Mouse (Mus musculus): ENCODE results near the gene Gtdc1.

The Gtdc1 gene

DNA sequence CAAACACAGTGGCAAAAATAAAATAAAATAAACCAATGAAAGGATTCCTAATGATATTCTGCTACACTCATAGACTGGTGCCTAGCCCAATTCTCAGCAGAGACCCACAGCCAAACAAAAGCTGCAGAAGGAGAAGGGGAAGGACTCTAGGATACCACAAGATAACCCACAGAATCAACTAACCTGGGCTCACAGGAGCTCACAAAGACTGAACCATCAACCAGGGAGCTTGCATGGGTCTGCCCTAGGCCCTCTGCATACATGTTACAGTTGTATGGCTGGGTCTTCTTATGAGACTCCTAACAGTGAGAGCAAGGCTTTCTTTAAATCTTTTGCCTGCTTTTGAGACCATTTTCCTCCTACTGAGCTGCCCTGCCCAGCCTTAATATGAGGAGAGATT is 2.8 kb downstream of the Gtdc1 start:
- no peak for DNase-seq (ENCODE audit: inconsistent ontology term)

DNA sequence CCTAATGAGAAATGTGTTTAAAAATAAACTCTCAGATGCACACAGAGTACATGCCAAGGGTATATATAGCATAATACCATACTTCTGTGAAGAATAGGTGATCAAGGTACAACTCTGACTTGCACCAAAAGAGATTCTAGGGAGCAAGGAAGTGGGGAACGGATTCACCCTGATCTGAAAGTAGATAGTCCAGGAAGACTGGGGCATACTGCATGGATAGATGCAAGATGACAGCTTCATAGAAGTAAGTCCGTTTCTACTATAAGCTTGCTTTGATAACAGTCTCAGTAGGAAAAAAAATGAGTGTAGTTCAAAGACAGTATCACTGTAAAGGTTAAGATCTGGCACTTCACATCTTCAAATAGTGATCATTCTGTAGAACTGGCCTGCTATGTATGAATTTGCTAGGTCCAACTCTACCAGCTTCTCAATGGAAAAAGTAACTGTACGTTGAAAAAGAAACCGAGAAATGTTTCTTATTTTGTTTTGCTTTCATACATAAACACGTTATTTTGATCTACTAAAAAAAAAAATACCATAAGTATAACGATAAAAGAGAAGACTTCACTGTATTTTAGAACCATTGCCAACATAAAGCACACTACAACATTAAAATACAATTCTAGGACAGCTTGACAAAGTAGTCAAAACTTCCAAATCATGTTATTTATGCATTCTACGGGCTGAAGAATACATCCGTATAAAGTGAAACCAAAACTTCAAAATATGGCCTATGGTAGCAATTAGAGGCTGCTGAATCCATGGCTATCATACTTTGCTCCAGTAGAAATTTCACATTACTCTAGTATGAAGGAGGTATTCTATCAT is 4.2 kb downstream of the Gtdc1 start:
- DNase-seq (ENCODE audit: inconsistent ontology term): no peak

DNA sequence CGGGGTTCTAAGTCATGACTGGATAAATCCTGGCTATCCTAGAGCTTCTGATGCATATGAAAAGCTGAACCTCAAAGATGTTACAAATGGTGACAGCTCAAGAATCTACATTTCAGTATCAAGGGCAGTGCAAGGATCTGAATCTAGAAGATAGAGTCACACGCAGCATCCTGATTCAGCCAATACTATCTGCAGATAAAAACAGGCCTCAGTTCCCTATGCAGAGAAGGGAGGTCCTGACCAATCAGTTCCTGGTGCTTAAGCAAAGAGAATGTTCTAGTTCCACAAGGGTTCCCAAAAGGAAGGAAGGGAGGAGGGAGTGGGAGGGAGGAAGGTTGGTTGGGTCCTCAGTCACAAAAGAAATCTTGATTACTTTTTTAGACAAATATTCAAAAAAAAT is 5.0 kb downstream of the Gtdc1 start:
- DNase-seq (ENCODE audit: inconsistent ontology term): no peak

DNA sequence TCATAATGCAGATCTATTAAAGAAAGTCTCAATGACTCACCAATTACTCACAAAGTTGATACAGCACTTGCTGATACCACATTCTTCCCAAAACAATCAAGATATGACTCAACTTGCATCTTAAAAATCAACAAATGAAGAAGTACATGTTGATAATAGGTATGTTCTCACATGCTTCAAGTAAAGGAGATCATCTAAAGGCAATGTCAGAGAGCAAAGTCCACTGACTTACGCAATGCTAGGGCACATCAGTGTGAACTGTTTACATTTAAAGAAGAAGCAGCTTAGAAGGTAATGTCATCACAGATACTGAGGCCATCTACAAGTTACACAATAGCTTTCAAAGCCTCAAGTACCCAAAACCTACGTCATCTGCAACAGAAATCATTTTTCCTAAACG is 7.0 kb downstream of the Gtdc1 start:
- peak; percentile 30 for DNase-seq (ENCODE audit: inconsistent ontology term)

DNA sequence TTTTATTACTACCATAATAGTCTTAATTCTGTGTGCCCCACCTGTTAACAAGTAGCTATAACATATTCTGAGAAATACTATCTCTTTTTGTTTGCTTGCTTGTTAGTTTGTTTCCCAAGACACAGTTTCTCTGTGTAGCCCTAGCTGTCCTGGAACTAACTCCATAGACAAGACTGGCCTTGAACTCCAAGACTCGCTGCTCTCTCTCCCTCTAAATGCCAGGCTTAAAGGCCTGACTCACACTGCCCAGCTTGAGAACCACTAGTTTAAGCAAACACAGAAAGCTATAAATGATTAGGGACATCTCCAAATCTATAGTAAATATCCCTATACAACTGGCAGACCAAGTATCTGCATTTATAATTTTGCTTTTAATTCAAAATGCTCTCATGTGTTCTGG is 8.1 kb downstream of the Gtdc1 start:
- DNase-seq (ENCODE audit: inconsistent ontology term): no peak

DNA sequence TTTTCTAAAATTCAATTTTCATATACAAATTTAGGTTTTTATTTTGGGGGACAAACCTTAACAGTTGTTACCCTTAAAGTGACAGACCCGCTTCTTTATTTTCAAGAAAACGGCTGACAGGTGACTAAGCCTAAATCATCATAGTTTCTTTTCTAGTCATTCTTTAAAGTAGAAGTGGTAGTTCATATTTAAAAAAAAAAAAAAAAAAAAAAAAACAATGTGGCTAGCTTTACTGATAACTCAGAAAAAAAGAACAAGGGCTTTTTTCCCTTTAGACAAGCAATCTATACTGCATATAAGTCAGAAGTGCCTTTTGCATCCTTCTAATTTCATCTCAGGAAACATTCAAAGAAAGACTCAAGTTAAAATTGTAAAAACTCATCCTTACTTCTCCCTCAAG is 8.7 kb downstream of the Gtdc1 start:
- no peak for DNase-seq (ENCODE audit: inconsistent ontology term)

DNA sequence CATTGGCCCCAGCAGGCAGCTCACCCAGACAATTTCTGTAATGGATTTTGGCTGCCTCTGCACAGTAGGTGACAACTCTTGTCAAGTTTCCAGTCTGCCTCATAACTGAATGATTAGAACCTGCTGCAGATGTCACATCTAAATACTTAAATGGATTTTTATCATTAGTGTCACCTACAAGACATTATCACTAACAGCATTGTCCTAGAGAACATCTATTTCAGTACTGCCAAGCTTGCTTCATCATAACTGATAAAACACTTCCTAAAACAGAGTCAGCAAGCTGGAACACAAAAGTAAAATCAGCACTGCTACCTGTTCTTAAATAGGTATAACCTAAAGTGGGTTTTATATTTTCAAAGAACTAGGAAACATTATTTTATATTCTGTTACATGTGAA is 11.2 kb downstream of the Gtdc1 start:
- DNase-seq (ENCODE audit: inconsistent ontology term): peak; percentile 30

DNA sequence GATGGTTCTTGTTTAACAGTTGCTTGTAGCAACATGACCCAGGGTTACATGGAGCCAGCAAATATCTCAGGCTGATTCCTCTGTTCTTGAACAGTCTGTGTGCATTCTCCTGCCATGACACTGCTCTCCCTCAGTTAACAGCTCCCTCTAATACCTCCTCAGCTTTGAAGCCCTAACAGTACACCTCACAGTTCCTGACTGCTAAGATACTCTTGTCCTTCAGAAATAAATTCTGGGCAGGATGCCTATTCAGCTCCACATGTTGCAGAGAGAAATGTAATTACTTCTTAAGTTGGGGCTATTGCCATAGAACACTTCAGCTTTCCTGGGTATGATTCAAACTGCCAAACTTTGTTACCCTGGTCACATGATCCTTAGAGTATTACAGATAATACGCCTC is 29.7 kb downstream of the Gtdc1 start:
- DNase-seq (ENCODE audit: inconsistent ontology term): no peak

DNA sequence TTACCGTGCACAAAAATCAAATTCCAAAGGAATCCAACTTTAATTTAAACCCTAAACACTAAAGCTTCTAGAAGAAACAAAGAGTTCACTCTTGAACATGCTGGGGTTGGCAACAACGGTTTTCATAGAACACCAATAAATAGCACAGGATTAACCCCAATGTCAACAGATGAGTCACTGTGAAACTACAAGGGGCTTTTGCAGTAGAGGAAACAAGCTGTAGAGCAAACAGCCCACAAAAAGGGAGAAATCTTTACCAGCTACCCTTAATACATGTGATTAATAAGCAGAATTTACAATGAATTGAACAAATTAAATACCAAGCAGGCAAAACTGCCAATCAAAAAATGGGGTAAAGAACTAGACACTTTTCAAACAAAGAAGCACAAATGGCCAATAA is 53.7 kb downstream of the Gtdc1 start:
- DNase-seq (ENCODE audit: inconsistent ontology term): peak; percentile 5

DNA sequence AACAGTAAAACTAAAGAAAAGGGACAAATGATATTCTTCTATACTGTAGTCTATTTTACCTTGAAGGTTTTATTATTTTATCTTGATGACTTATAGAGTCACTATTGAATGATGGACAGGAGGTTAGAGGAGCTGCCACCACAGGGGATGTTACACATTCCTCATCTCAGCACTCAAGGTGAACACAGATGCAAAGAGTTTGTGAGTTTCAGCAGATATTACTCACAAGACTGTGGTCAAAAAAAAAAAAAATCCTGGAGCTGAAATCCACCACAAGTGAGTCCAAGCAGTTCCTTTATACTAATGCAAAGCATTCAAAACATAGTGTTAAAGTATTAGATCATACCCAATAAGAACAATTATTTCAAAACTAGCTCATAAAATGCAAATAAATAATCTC is 62.7 kb downstream of the Gtdc1 start:
- no peak for DNase-seq (ENCODE audit: inconsistent ontology term)

DNA sequence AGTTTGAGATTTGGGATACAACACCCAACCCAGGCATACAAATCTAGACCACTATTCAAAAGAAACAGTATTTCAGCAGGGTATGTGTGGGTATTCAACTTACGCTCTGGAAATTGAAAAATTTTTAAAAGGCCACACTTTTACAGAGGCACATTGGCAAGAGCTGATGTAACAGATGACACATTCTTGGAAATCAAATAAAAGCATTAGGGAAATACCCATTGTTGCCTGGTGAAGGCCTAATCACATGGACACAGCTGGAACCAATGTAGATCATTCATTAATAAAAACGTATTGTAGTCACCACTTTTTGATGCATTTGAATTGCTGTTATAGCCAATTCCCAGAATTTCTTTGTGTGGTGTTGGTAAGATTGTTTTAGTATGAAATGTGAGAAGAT is 73.0 kb downstream of the Gtdc1 start:
- peak; percentile 8 for DNase-seq (ENCODE audit: inconsistent ontology term)

DNA sequence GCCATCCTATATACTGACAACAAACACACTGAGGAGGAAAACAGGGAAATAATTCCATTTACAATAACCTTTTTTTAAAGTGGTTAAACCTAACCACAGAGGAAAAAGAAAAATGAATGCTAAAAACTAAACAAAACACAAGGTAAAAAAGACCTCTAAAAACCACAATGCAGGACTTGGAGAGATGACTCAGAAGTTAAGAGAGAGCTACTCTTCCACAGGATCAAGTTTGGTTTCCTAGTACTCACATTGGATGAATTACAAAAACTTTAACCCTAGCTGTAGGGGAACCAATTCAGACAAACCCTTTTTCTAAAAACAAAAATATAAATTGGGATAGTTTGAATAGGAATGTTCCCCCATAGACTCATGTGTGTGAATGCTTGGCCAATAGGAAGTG is 77.8 kb downstream of the Gtdc1 start:
- DNase-seq (ENCODE audit: inconsistent ontology term): no peak

DNA sequence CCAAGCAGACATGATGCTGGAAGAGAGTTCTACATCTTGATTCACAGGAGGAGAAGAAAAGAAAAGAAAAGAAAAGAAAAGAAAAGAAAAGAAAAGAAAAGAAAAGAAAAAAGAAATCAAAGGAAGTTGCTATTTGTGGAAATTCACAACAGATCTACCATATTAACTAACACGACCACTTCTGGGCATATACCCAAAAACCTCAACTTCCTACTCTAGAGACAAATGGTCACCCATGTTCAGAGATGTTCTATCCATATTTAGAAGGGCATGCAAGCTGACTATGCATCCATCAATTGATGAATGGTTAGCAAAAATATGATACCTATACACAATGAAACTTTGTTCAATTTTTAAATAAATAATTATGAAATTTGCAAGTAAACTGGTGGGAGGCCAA is 79.3 kb downstream of the Gtdc1 start:
- DNase-seq (ENCODE audit: inconsistent ontology term): no peak

DNA sequence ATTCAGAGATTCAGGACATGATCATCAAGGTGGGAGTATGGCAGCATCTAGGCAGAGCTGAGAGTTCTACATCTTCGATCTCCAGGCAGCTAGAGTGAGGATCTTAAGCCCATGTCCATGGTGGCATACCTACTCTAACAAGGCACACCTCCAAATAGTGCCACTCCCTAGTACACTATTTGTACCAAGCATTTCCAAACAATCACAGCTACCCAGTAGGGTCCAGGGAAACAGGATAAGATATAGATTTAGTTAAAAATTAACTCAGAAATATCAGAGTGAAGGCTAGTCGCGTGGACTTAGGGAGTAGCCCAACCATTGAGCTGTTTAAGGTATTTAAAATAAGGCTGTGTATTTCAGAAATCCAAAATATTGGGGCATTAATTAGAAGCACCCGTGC is 82.0 kb downstream of the Gtdc1 start:
- DNase-seq (ENCODE audit: inconsistent ontology term): no peak

DNA sequence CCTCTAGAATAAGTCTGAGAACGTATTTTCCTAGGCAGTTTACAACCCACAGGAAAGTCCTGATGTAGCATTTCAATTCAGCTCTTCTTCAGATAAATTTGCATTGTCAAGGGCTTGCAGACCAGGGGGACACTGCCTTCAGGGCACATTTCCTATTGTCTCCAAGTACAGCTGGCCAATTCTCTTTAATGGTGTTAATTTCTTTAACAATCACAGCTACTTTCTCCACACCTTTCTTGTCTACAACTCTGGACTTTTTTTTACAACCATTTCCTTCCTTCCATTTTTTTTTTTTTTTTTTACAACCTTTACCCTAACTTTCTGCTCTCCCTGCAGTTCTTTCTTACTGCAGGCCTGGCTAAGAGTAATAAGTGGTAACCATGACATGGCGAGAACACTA is 97.7 kb downstream of the Gtdc1 start:
- DNase-seq (ENCODE audit: inconsistent ontology term): no peak

DNA sequence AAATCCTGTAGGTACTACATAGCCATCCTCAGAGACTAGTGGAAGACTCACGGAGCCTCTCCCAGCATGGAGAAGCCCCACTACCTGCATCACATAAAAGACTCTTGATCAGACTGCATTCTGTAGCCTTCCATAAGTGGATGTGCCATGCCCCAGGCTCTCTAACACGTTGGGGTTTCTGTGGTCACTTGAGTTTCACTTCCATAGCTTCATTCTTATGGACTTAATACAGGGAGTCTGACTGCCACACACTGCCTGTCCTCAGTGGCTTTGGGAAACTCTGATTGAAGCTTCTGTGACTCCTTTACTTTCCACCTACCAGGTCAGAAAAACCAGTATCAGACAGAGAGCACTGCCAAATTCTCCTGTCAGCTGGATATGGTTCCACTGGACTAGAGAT is 98.1 kb downstream of the Gtdc1 start:
- no peak for DNase-seq (ENCODE audit: inconsistent ontology term)

DNA sequence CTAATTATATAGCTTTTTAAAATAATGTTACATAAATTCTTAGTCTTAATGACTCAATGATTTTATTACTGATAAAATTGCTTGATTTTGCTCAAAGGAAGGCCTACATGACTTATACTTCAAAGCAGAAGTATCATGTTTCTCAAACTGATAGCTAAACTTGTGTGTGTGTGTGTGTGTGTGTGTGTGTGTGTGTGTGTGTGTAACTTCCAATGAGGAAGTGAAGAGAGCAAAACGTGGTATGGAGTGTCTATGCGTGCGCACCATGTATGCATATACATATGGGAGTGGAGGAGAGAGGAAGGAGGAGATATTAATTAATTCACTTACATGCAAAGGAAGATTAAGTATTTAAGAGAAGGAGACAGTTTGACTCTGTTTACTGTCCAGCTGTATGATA is 100.8 kb downstream of the Gtdc1 start:
- no peak for DNase-seq (ENCODE audit: inconsistent ontology term)

DNA sequence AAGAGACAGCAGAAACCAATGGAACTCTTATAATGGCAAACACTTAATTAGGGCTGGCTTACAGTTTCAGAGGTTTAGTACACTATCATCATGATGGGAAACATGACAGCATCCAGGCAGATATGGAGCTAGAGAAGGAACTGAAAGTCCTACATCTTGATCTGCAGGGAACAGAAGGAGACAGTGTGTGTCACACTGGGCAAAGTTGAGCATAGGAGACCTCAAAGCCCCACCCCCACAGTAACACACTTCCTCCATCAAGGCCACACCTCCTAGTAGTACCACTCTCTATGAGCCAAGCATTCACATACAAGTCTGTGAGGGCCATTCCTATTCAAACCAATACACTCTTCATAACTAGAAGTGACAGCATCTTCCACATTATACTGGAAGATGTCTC is 109.7 kb downstream of the Gtdc1 start:
- DNase-seq (ENCODE audit: inconsistent ontology term): no peak

DNA sequence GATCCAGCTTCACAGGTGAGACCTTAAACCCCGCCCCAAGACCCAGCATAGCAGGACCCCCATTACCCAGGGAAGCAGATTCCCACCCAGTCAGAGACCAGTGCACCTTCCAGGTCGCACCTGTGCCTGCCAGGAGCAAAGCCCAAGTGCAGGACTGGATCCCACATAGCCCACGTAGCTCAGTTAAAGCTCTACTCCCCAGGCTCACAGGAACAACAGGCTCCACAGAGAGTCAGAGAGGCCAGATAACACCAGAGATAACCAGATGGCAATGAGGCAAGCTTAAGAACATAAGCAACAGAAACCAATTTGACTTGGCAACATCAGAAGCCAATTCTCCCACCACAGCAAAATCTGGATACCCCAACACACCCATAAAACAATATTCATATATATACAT is 113.7 kb downstream of the Gtdc1 start:
- no peak for DNase-seq (ENCODE audit: inconsistent ontology term)

DNA sequence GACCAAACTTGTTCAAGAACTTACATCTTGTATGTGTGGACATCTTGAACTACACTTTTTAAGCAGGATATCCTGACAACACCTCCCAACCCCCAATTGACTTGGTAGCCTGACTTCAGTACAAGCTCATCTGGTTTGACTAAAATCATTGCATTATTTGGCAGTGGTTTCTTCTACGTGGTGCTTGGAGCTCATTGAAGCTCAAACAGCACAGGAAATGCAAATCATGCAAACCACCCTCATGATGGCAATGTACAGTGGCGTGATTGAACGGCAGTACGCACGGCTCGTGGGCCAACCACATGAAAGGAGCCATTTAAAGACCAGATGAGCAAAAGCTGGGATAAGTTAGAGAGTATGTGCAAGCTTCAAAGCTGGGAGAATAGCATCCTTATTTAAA is 123.0 kb downstream of the Gtdc1 start:
- DNase-seq (ENCODE audit: inconsistent ontology term): no peak

DNA sequence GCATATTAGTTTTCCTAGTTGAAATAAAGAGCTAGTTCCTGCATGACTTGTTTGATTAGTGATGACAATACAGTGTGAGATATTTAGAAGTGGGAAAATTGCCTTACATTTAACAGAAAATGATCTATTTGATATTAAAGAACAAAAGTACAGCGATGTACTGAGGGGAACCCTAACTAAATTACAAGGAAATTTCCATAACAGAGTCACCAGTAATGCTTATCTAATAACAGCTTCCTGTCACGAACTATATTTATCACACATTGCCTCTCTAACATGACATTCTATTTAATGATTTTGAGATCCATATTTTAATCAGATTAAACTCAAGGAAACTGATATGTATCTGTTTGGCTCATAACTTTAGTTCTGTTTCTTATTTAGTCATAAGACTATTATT is 126.1 kb downstream of the Gtdc1 start:
- DNase-seq (ENCODE audit: inconsistent ontology term): no peak

DNA sequence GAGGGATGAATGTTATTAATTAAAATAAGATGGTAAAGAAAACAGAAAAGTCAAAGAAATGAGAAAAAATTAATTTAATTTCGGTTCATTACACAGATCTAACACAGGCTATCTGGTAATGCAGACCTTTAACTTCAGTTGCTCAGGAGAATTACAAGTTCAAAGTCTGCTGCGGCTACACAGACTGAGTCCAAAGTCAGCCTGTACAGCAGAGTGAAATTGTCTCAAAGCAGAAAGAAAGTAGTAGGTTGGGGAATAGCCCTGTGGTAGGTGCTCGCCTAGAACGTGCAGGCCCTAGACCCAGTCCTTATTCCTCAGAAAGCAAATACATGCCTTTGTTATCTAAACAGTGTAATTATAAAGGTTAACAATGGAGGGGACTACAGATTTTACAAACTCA is 135.6 kb downstream of the Gtdc1 start:
- no peak for DNase-seq (ENCODE audit: inconsistent ontology term)

DNA sequence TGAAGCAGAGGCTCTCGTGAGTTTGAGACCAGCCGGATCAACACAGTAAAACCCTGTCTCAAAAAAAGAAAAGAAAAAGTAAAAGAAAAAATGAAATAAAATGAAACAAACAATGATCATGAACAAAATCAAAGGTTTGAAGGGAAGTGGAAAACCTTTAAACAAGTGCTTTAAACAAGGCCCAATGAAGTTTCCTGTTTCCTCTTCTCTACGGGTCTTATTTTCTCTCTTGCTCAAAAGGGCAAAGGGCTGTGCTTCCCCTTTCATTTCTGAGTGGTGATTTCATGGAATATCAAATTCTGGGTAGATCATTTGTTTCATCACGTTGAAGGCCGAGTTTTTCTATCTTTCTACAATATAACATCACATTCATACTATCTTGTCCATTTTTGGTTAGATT is 136.3 kb downstream of the Gtdc1 start:
- DNase-seq (ENCODE audit: inconsistent ontology term): no peak

DNA sequence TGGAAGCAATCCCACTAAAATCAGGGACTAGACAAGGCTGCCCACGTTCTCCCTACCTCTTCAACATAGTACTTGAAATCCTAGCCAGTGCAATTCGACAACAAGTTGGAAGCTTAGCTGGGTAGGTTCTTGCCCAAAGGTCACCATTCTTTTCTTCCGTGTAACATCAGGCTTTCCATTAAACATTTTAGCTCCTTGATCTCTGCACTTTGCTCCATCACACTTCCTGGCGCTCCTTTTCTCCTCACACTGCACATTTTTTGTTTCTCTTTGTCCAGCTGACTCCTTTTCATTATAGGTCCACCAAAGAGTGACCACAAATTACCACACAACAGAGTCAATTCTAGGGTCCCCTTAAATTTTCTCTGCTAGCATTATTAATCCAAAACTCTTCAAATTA is 144.7 kb downstream of the Gtdc1 start:
- DNase-seq (ENCODE audit: inconsistent ontology term): no peak
